Mouse (Mus musculus) left cerebral cortex, adult 9 months (tissue): ENCODE results near the gene 2410015M20Rik.
A peak's percentile ranks its signal among the peaks of the same experiment; 100 is the strongest.

ENCODE experiments used
- DNase-seq, 2 experiments: peaks; one replicate each; pipeline ENCODE4 v3.0.0; 2022; ENCODE audit warnings: low spot score in 2 of 2

2410015M20Rik gene

GRCm38 (mm10) chr17:56572154-56572553 lies 37.4 kb downstream of the 2410015M20Rik start:
- no peak for DNase-seq

GRCm38 (mm10) chr17:56570287-56570686 lies 39.3 kb downstream of the 2410015M20Rik start:
- DNase-seq: no peak

GRCm38 (mm10) chr17:56567370-56567769 lies 42.2 kb downstream of the 2410015M20Rik start:
- no peak for DNase-seq

DNA sequence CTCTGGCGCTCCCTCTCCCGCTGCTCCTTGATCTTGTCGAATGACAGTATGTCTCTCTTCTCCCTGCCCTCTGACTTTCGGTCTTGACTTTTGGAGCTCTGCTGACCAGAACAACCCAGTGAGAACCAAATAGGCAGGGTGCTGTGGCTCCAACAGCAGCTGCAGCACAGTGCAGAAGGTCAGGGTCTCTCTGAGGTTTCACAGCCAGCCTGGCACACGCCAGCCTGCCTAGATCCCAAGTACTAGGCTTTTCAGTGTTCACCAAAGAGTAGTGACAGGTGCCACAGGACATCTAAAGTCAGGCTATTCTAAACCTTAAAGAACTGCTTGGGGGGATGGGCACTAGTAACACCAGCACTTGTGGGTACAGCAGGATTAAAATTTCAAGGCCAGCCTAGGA lies 42.7 kb downstream of the 2410015M20Rik start:
- DNase-seq: no peak

- no peak for DNase-seq
These were observed 43.3 kb downstream of the 2410015M20Rik start for GRCm38 (mm10) chr17:56566293-56566692.

GRCm38 (mm10) chr17:56561866-56562265 lies 47.7 kb downstream of the 2410015M20Rik start:
- DNase-seq: no peak

DNA sequence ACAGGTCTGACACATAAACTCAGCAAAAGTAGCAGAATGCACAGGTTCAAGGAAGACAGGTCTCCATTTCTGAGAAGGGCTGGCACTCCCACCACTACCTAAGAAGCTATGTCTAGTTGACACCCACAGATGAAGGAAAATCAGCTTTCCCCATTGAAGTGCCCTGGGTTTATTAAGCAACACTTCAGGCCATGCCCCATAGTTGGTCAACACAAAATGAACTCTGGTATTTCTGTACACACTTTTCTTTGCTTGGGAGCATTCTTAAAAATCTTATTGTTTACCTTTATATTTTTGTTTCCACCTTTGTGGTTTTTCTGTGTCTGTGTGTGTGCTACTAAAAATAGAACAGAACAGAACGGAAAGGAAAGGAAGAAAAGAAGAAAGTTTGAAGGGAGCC lies 49.4 kb downstream of the 2410015M20Rik start:
- DNase-seq: no peak

GRCm38 (mm10) chr17:56559386-56559785 lies 50.2 kb downstream of the 2410015M20Rik start:
- DNase-seq: no peak

- peak in 1 of 2 experiments; percentile 68 for DNase-seq
These were observed 51.1 kb downstream of the 2410015M20Rik start for GRCm38 (mm10) chr17:56558448-56558847.
